Mouse (Mus musculus) megakaryocyte, embryonic 14.5 days (primary cell): ENCODE measurements at regions not wholly inside any gene's neighbourhood (a gene's known extent, or its start where the extent isn't known, plus 50 kb on each side); places are given as distances from the start of the nearest gene placed in this dataset.

Experiments used
- FLI1 ChIP-seq: IDR thresholded peaks from 2 replicates; pipeline ENCODE4 v1.6.1; 2012; ENCODE audit warnings: low read length, inconsistent platforms, mixed read lengths
- GATA1 ChIP-seq: IDR thresholded peaks from 3 replicates; pipeline ENCODE4 v1.6.1; 2012; ENCODE audit warnings: mixed read lengths, low read length, inconsistent platforms, borderline replicate concordance

GRCm38 (mm10) chr6:89242371-89243288, 119.8 kb downstream of the Plxna1 start:
- TF ChIP-seq FLI1: no peak
- no peak for TF ChIP-seq GATA1
